Mouse (Mus musculus): ENCODE data around the gene Eif2ak2. TPM values are rescaled to one million over a fixed set of nuclear protein-coding genes. Genes with fewer than 3 reads are reported as not detected.

Eif2ak2 gene
- polyA plus RNA-seq, 1 experiment: 12.0 TPM

GRCm38 (mm10) chr17:78885286-78886065, 3.1 kb upstream of the Eif2ak2 start:
- H3K4me1 ChIP-seq (ENCODE audit: control insufficient read depth, insufficient read depth, insufficient read length, low read length): no peaks in the 10 kb centered on the region; the same call in 1 of the 2 replicates
- no peak overlapping the region for H3K4me3 ChIP-seq (ENCODE audit: insufficient read depth, low read depth, low read length)

GRCm38 (mm10) chr17:78883291-78883690, 918 bp upstream of the Eif2ak2 start:
- Histone ChIP-seq H3K27ac (replicated peaks; ENCODE audit: low read depth, low read length) (no peak overlapping the region), H3K4me1 (ENCODE audit: control insufficient read depth, insufficient read depth, insufficient read length, low read length) (no peaks in the 10 kb centered on the region; the same call in 1 of the 2 replicates)

More at GRCm38 (mm10) chr17:78885286-78886065, 3.1 kb upstream of the Eif2ak2 start:
- no peak overlapping the region for H3K27ac ChIP-seq (replicated peaks; ENCODE audit: low read depth, low read length)

GRCm38 (mm10) chr17:78881878-78882304, 482 bp downstream of the Eif2ak2 start:
- Histone ChIP-seq H3K4me3 (ENCODE audit: insufficient read depth, low read depth, low read length) (peak overlapping the region; percentile 92), H3K4me1 (ENCODE audit: control insufficient read depth, insufficient read depth, insufficient read length, low read length) (no peaks in the 10 kb centered on the region; the same call in 1 of the 2 replicates), H3K27ac (replicated peaks; ENCODE audit: low read depth, low read length) (peak overlapping the region; percentile 75)

More at GRCm38 (mm10) chr17:78883291-78883690, 918 bp upstream of the Eif2ak2 start:
- H3K4me3 ChIP-seq (ENCODE audit: insufficient read depth, low read depth, low read length): no peak overlapping the region

- Histone ChIP-seq H3K27ac (replicated peaks; ENCODE audit: low read depth, low read length) (no peak overlapping the region), H3K4me3 (ENCODE audit: insufficient read depth, low read depth, low read length) (no peak overlapping the region), H3K4me1 (ENCODE audit: control insufficient read depth, insufficient read depth, insufficient read length, low read length) (no peaks in the 10 kb centered on the region)
Measured at GRCm38 (mm10) chr17:78873886-78874285, 8.5 kb downstream of the Eif2ak2 start.

- H3K4me1 ChIP-seq (ENCODE audit: control insufficient read depth, insufficient read depth, insufficient read length, low read length): no peaks in the 10 kb centered on the region
- no peak overlapping the region for H3K27ac ChIP-seq (replicated peaks; ENCODE audit: low read depth, low read length)
- no peak overlapping the region for H3K4me3 ChIP-seq (ENCODE audit: insufficient read depth, low read depth, low read length)
Measured at GRCm38 (mm10) chr17:78856243-78856642, 26.1 kb downstream of the Eif2ak2 start.

- Histone ChIP-seq H3K4me3 (ENCODE audit: insufficient read depth, low read depth, low read length) (no peak overlapping the region), H3K27ac (replicated peaks; ENCODE audit: low read depth, low read length) (no peak overlapping the region), H3K4me1 (ENCODE audit: control insufficient read depth, insufficient read depth, insufficient read length, low read length) (peaks cover 2% of the 10 kb centered on the region; the same call in 1 of the 2 replicates)
Measured at GRCm38 (mm10) chr17:78842271-78842928, 40.0 kb downstream of the Eif2ak2 start.

- Histone ChIP-seq H3K27ac (replicated peaks; ENCODE audit: low read depth, low read length) (no peak overlapping the region), H3K4me1 (ENCODE audit: control insufficient read depth, insufficient read depth, insufficient read length, low read length) (peaks cover 2% of the 10 kb centered on the region; the same call in 1 of the 2 replicates), H3K4me3 (ENCODE audit: insufficient read depth, low read depth, low read length) (peak overlapping the region; percentile 75)
Measured at GRCm38 (mm10) chr17:78836056-78836455, 46.3 kb downstream of the Eif2ak2 start.

- peak within 1 kb of the TSS; percentile 88 for H3K4me3 ChIP-seq (ENCODE audit: insufficient read depth, low read depth, low read length)
- H3K27ac ChIP-seq (replicated peaks; ENCODE audit: low read depth, low read length): peak within 1 kb of the TSS; percentile 26
- peaks cover 2% of the 10 kb centered on the region; the same call in 1 of the 2 replicates for H3K4me1 ChIP-seq (ENCODE audit: control insufficient read depth, insufficient read depth, insufficient read length, low read length)
Measured at GRCm38 (mm10) chr17:78834856-78835835, 47.2 kb downstream of the Eif2ak2 start, which contains the start of the genes Heatr5b and Gpatch11. Gene Heatr5b (minus strand): TSS chr17:78835364. Gene Gpatch11 (plus strand): TSS chr17:78835567.

GRCm38 (mm10) chr17:78824346-78824745, 58.0 kb downstream of the Eif2ak2 start:
- Histone ChIP-seq H3K4me3 (ENCODE audit: insufficient read depth, low read depth, low read length) (no peak overlapping the region), H3K27ac (replicated peaks; ENCODE audit: low read depth, low read length) (no peak overlapping the region), H3K4me1 (ENCODE audit: control insufficient read depth, insufficient read depth, insufficient read length, low read length) (no peaks in the 10 kb centered on the region)

GRCm38 (mm10) chr17:78809582-78809981, 72.8 kb downstream of the Eif2ak2 start:
- Histone ChIP-seq H3K4me3 (ENCODE audit: insufficient read depth, low read depth, low read length) (no peak overlapping the region), H3K4me1 (ENCODE audit: control insufficient read depth, insufficient read depth, insufficient read length, low read length) (no peaks in the 10 kb centered on the region), H3K27ac (replicated peaks; ENCODE audit: low read depth, low read length) (no peak overlapping the region)

- Histone ChIP-seq H3K27ac (replicated peaks; ENCODE audit: low read depth, low read length) (no peak overlapping the region), H3K4me1 (ENCODE audit: control insufficient read depth, insufficient read depth, insufficient read length, low read length) (no peaks in the 10 kb centered on the region), H3K4me3 (ENCODE audit: insufficient read depth, low read depth, low read length) (no peak overlapping the region)
Measured at GRCm38 (mm10) chr17:78809019-78809418, 73.4 kb downstream of the Eif2ak2 start.

Other genes with a start within 250 kb of the Eif2ak2 start
- gene Strn, start 145.4 kb downstream of the Eif2ak2 start, polyA plus RNA-seq (2012; ENCODE audit: insufficient read depth, insufficient read length, missing spikeins): 6.4 and 7.8 TPM in 2 replicates
- gene Heatr5b, start 47.2 kb downstream of the Eif2ak2 start, polyA plus RNA-seq (2012; ENCODE audit: insufficient read depth, insufficient read length, missing spikeins): 24.7 and 32.8 TPM in 2 replicates
- gene Gpatch11, start 47.0 kb downstream of the Eif2ak2 start, polyA plus RNA-seq (2012; ENCODE audit: insufficient read depth, insufficient read length, missing spikeins): 39.0 and 60.0 TPM in 2 replicates
- gene Sult6b1, start 24.4 kb upstream of the Eif2ak2 start, polyA plus RNA-seq (2012; ENCODE audit: insufficient read depth, insufficient read length, missing spikeins): not detected in 2 replicates
- gene Cebpzos, start 33.9 kb upstream of the Eif2ak2 start, polyA plus RNA-seq (2012; ENCODE audit: insufficient read depth, insufficient read length, missing spikeins): 88.0 and 93.4 TPM in 2 replicates
- 23.0 and 27.2 TPM in 2 replicates for gene Cebpz, start 54.5 kb upstream of the Eif2ak2 start, polyA plus RNA-seq (2012; ENCODE audit: insufficient read depth, insufficient read length, missing spikeins)
- 69.0 and 96.7 TPM in 2 replicates for gene Ndufaf7, start 54.6 kb upstream of the Eif2ak2 start, polyA plus RNA-seq (2012; ENCODE audit: insufficient read depth, insufficient read length, missing spikeins)
- gene Prkd3, start 138.2 kb upstream of the Eif2ak2 start, polyA plus RNA-seq (2012; ENCODE audit: insufficient read depth, insufficient read length, missing spikeins): 8.6 and 12.2 TPM in 2 replicates
- 3.1 and 4.0 TPM in 2 replicates for gene Qpct, start 169.3 kb upstream of the Eif2ak2 start, polyA plus RNA-seq (2012; ENCODE audit: insufficient read depth, insufficient read length, missing spikeins)